Mouse (Mus musculus) spleen, adult 2 months (tissue): ENCODE data around the gene Dock8.

ENCODE experiments used
- CTCF ChIP-seq: fragments of 200-500 bp; IDR thresholded peaks from 2 replicates; pipeline ENCODE4 v1.5.1; 2011; ENCODE audit warnings: mild to moderate bottlenecking, inconsistent platforms; ENCODE audit not compliant: insufficient read depth, insufficient read length, insufficient replicate concordance; ENCODE audit errors: extremely low read depth
- POLR2A ChIP-seq: fragments of 200-500 bp; IDR thresholded peaks from 2 replicates; pipeline ENCODE4 v1.6.1; 2011; ENCODE audit warnings: low read depth, low read length, inconsistent platforms

- TF ChIP-seq POLR2A (no peak), CTCF (no peak)
Measured at GRCm38 (mm10) chr19:25066229-25066628, 66.9 kb downstream of the Dock8 start.
